Mouse (Mus musculus) lung, embryonic 16.5 days (tissue): ENCODE results near the gene Igsf6. TPM values are rescaled to one million over a fixed set of nuclear protein-coding genes. Genes with fewer than 3 reads are reported as not detected.

ENCODE experiments used
- ATAC-seq: fragments of 200-750 bp; cut with Nextera tagmentation; 2 replicates; pipeline ENCODE4 v1.8.0; 2017; ENCODE audit warnings: low read depth, mild to moderate bottlenecking, moderate library complexity
- H3K27ac ChIP-seq: fragments of 300-500 bp; sonication (generic); 2 replicates; pipeline ENCODE4 v1.5.1; 2014; ENCODE audit warnings: mild to moderate bottlenecking, control low read depth, low read length
- H3K27me3 ChIP-seq: fragments of 300-500 bp; sonication (generic); 2 replicates; pipeline ENCODE4 v1.6.1; 2014; ENCODE audit warnings: low read depth, low read length, mixed read lengths; ENCODE audit not compliant: control insufficient read depth, insufficient read depth
- H3K36me3 ChIP-seq: fragments of 300-500 bp; sonication (generic); 2 replicates; pipeline ENCODE4 v1.6.1; 2014; ENCODE audit warnings: low read length; ENCODE audit not compliant: control insufficient read depth, insufficient read depth
- H3K4me1 ChIP-seq: fragments of 300-500 bp; sonication (generic); replicated peaks from 2 replicates; pipeline ENCODE4 v1.6.1; 2014; ENCODE audit warnings: low read length, mixed read lengths; ENCODE audit not compliant: control insufficient read depth, insufficient read depth
- H3K4me2 ChIP-seq: fragments of 300-500 bp; sonication (generic); 2 replicates; pipeline ENCODE4 v1.6.1; 2014; ENCODE audit warnings: low read depth, low read length, control low read depth
- H3K4me3 ChIP-seq: fragments of 300-500 bp; sonication (generic); 2 replicates; pipeline ENCODE4 v1.5.1; 2014; ENCODE audit warnings: mild to moderate bottlenecking, low read length, control low read depth
- H3K9ac ChIP-seq: fragments of 300-500 bp; sonication (generic); 2 replicates; pipeline ENCODE4 v1.6.1; 2014; ENCODE audit warnings: low read length, control low read depth
- H3K9me3 ChIP-seq: fragments of 300-500 bp; sonication (generic); 2 replicates; pipeline ENCODE4 v1.6.1; 2016; ENCODE audit warnings: low read length; ENCODE audit not compliant: control insufficient read depth
- WGBS: fragments of 180-500 bp; shearing (Covaris S2); extraction: QIAGEN DNeasy Blood & Tissue Kit; methylation state at CpG from one replicate; pipeline ENCODE4 v1.1.7; 2014; 5-methylcytosine and 5-hydroxymethylcytosine counted together
- polyA plus RNA-seq: library from polyadenylated mRNA; unstranded; fragments of >200 nt; fragmentation: Nextera tagmentation; extraction: Ambion mirVana; gene quantifications from 2 replicates; pipeline ENCODE4 v1.2.1, GENCODE M21; 2015

Gene Igsf6
- 2.3 and 2.4 TPM in 2 replicates for polyA plus RNA-seq

DNA sequence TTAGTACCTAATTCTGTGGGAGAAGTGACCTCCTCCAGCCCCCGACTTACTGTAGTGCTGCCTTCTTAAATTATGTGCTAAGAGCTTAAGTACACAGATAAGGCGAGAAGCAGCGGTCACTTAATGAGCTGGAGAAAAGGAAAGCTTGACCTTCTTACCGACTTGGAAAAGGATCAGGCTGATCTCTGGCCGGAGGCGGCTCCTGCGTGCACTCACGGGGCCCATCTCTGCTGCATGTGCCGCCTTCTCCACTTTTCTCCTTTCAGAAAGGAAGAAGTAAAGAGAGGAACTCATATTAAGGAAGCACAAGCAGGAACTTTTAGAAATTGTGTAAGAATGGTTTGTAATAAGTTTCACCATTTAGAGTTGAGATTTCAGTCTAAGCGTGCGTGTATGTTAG lies at the start of gene Igsf6:
TSS of gene Igsf6 (minus strand) at position 292 of the 400 bp plus-strand sequence.
- no peak for ATAC-seq
- Histone ChIP-seq H3K27ac (peak within 1 kb of the TSS; percentile 58), H3K36me3 (peaks cover 10% of the 10 kb centered on the region), H3K9me3 (no peaks in the 10 kb centered on the region), H3K9ac (no peak within 1 kb of the TSS), H3K4me1 (peaks cover 6% of the 10 kb centered on the region; the same call in 1 of the 2 replicates), H3K4me3 (no peak within 1 kb of the TSS), H3K27me3 (no peaks in the 10 kb centered on the region), H3K4me2 (peak within 1 kb of the TSS; percentile 25; the same call in 1 of the 2 replicates)
- 50% methylated on average over 11 of the region's 11 CpGs for WGBS

DNA sequence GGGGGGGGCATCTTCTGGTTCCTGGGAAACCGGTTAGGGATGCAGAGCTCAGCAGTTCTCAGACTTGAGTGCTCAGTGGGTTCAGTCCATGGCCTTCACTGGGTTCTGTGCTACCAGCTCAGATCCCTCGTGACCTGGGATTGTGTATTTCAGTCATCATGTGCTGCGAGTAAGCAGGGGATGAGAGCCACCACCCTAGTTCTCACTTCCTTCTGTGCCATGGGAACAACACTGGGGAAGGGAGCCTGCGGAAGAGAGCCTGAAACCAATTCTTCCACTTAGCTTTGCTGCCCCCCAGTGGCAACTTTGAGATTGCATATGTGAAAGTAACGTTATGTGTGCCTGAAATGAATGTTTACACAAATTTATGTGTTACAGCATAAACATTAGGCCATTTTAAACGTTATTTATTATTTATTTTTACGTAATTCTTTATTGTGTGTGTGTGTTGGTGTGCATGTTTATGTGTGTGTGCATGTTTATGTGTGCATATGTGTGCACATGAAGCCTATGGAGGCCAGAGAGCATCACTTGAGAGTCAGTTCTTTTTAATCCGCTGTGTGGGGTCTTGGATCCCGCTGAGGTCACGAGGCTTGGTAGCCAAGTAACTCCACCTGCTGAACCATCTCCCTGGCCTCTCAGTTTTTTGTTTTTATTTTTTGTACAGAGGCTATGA lies 45.9 kb upstream of the Igsf6 start:
- Histone ChIP-seq H3K4me2 (no peak overlapping the region), H3K27me3 (no peaks in the 10 kb centered on the region), H3K9ac (no peak overlapping the region), H3K4me3 (no peak overlapping the region), H3K4me1 (no peaks in the 10 kb centered on the region), H3K27ac (no peak overlapping the region), H3K36me3 (no peaks in the 10 kb centered on the region), H3K9me3 (no peaks in the 10 kb centered on the region)
- peak; percentile 76 for ATAC-seq
- WGBS, result 8% methylated on average over 10 of the region's 10 CpGs

DNA sequence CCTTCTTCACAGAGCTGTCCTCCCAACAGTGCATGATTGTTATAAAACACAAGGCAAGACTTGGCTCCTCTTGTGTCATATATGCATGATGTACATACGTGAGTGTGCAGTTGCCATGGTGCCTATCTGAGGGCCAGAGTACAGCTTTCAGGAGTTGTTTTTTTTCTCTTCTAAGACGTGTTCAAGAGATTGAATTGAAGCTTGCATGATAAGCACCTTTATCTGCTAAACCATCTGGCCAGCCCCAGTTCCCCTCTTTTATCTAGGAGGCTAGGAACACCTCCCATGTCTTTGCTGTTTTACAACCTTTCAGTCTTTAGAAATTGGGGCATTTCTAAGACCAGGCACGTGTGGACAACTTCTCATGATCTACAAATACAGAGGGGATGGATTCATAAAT lies 37.4 kb upstream of the Igsf6 start:
- H3K27me3 ChIP-seq, result no peaks in the 10 kb centered on the region
- no peak for ATAC-seq
- H3K4me2 ChIP-seq, result no peak overlapping the region
- H3K27ac ChIP-seq, result no peak overlapping the region
- H3K9me3 ChIP-seq, result no peaks in the 10 kb centered on the region
- no peak overlapping the region for H3K4me3 ChIP-seq
- no peaks in the 10 kb centered on the region for H3K36me3 ChIP-seq
- H3K4me1 ChIP-seq, result no peaks in the 10 kb centered on the region
- 50% methylated on average over 3 of the region's 3 CpGs for WGBS
- H3K9ac ChIP-seq, result no peak overlapping the region

DNA sequence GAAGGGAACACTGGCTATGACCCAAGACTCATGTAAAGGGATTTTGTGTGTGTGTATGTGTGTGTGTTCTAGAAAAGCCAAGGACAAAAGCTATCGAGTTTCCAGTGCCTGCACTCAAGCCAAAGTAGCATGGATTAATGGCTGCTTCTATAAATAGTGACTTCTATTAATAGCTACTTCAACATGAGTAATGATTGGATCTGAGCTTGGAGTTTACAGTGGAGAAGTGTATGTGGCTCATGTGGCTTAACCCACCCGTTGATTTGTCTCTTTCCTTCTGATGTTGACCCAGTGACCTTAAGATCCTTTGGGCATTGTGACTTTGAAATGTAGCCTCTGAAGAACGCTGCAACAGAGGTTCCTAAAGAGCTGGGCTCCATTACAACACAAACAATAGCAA lies 36.9 kb upstream of the Igsf6 start:
- Histone ChIP-seq H3K27ac (no peak overlapping the region), H3K4me2 (no peak overlapping the region)
- WGBS, result 17% methylated on average over 3 of the region's 3 CpGs

DNA sequence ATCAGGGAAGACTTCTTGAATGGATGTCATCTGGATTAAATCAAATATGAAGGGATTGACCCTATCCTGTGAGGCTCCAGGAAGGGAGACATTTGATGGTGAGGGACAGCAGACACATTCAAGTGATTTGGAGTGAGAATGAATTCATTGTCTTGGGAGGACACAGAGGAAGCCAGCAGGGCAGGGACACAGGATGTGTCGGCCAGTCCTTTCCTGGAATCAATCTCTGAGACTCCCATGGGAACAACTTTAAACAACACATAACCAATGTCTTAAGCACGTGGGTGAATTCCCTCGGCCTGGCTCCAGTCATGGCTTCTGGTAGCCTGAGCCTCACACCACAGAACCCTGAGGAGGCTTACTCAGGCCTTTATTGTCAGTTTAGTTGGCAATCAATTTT lies 33.5 kb upstream of the Igsf6 start:
- Histone ChIP-seq H3K9me3 (no peaks in the 10 kb centered on the region), H3K4me1 (no peaks in the 10 kb centered on the region), H3K36me3 (no peaks in the 10 kb centered on the region), H3K27me3 (no peaks in the 10 kb centered on the region), H3K4me2 (no peak overlapping the region), H3K27ac (no peak overlapping the region), H3K4me3 (no peak overlapping the region), H3K9ac (no peak overlapping the region)
- ATAC-seq, result no peak
- WGBS, result 58% methylated on average over 3 of the region's 3 CpGs

More for the DNA sequence above, 36.9 kb upstream of the Igsf6 start:
- Histone ChIP-seq H3K4me3 (no peak overlapping the region), H3K4me1 (no peaks in the 10 kb centered on the region), H3K27me3 (no peaks in the 10 kb centered on the region), H3K9ac (no peak overlapping the region), H3K36me3 (no peaks in the 10 kb centered on the region), H3K9me3 (no peaks in the 10 kb centered on the region)
- ATAC-seq, result no peak

GRCm38 (mm10) chr7:121098614-121099389 lies 24.4 kb upstream of the Igsf6 start:
- no peaks in the 10 kb centered on the region for H3K9me3 ChIP-seq
- no peaks in the 10 kb centered on the region for H3K36me3 ChIP-seq
- H3K4me3 ChIP-seq, result no peak overlapping the region
- no peak overlapping the region for H3K27ac ChIP-seq
- ATAC-seq, result peak; percentile 65; the same call in 1 of the 2 replicates
- no peak overlapping the region for H3K9ac ChIP-seq
- no peaks in the 10 kb centered on the region for H3K27me3 ChIP-seq
- no peak overlapping the region for H3K4me2 ChIP-seq
- no peaks in the 10 kb centered on the region for H3K4me1 ChIP-seq
- 75% methylated on average over 7 of the region's 10 CpGs for WGBS

DNA sequence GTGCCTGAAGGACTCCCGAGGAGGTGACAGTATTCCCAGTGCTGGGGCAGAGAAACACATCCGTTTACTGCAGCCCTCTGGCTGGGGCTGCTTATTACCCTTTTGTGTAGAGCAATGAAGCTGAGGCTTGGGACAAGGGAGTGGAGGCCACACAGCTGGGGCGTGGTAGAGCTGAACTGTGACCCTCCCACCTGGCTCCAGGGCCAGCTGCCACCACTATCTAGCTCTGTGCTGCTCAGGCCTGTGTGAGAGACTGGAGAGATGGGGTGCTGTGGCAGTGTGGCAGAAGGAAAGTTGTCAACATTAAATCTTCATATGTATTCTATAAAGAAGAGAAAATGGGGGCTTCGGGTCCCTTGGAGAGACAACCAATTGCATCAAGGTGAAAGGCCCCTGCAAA lies 18.7 kb upstream of the Igsf6 start:
- 71% methylated on average over 4 of the region's 4 CpGs for WGBS

GRCm38 (mm10) chr7:121090748-121091147 lies 16.4 kb upstream of the Igsf6 start:
- no peaks in the 10 kb centered on the region for H3K4me1 ChIP-seq
- no peak for ATAC-seq
- H3K27ac ChIP-seq, result no peak overlapping the region
- no peaks in the 10 kb centered on the region for H3K9me3 ChIP-seq
- no peak overlapping the region for H3K4me3 ChIP-seq
- WGBS, result 79% methylated on average over 7 of the region's 7 CpGs
- 0 out of 2 replicates have a peak, but pooled peaks cover 4% of the 10 kb centered on the region for H3K27me3 ChIP-seq
- no peak overlapping the region for H3K4me2 ChIP-seq
- no peak overlapping the region for H3K9ac ChIP-seq
- H3K36me3 ChIP-seq, result no peaks in the 10 kb centered on the region

More for the DNA sequence above, 18.7 kb upstream of the Igsf6 start:
- no peak overlapping the region for H3K4me2 ChIP-seq
- no peaks in the 10 kb centered on the region for H3K4me1 ChIP-seq
- H3K36me3 ChIP-seq, result no peaks in the 10 kb centered on the region
- H3K4me3 ChIP-seq, result no peak overlapping the region
- no peaks in the 10 kb centered on the region for H3K9me3 ChIP-seq
- 0 out of 2 replicates have a peak, but pooled peaks cover 4% of the 10 kb centered on the region for H3K27me3 ChIP-seq
- no peak overlapping the region for H3K27ac ChIP-seq
- no peak overlapping the region for H3K9ac ChIP-seq
- ATAC-seq, result no peak

DNA sequence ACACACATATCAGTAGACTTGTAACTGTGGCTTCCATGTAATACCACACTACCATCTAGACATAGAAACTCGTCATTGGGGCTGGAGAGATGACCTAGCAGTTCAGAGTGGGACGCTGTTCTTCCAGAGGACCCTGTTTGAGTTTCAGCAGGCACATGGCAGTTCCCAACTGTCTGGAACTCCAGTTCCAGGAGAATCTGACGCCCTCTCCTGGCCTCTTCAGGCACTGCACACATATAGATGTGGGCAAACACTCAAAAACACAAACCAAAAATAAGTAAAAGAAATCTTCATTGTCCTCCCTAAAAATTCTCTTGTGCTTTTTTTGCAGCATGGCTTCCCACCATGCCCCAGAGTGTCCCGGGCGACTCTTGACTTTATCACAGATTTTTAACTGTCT lies 14.4 kb upstream of the Igsf6 start:
- no peaks in the 10 kb centered on the region for H3K36me3 ChIP-seq
- no peak for ATAC-seq
- H3K4me3 ChIP-seq, result no peak overlapping the region
- WGBS, result 69% methylated on average over 5 of the region's 5 CpGs
- no peak overlapping the region for H3K4me2 ChIP-seq
- no peak overlapping the region for H3K9ac ChIP-seq
- H3K4me1 ChIP-seq, result no peaks in the 10 kb centered on the region
- H3K27ac ChIP-seq, result no peak overlapping the region
- 0 out of 2 replicates have a peak, but pooled peaks cover 4% of the 10 kb centered on the region for H3K27me3 ChIP-seq
- no peaks in the 10 kb centered on the region for H3K9me3 ChIP-seq
